Mouse (Mus musculus) stomach, embryonic 16.5 days (tissue): ENCODE data around the gene Rora. TPM values are rescaled to one million over a fixed set of nuclear protein-coding genes. Genes with fewer than 3 reads are reported as not detected.

Experiments
- ATAC-seq: fragments of 200-750 bp; cut with Nextera tagmentation; 2 replicates; pipeline ENCODE4 v1.8.0; 2017; ENCODE audit warnings: moderate number of reproducible peaks, moderate TSS enrichment; ENCODE audit not compliant: insufficient read depth, low FRiP score
- H3K27ac ChIP-seq: fragments of 300-500 bp; sonication (generic); 2 replicates; pipeline ENCODE4 v1.5.1; 2014; ENCODE audit warnings: low read length
- H3K27me3 ChIP-seq: fragments of 300-500 bp; sonication (generic); 2 replicates; pipeline ENCODE4 v1.6.1; 2014; ENCODE audit warnings: low read length, control low read depth, mixed read lengths; ENCODE audit not compliant: control insufficient read depth, insufficient read depth
- H3K36me3 ChIP-seq: fragments of 300-500 bp; sonication (generic); 2 replicates; pipeline ENCODE4 v1.6.1; 2014; ENCODE audit warnings: low read length; ENCODE audit not compliant: control insufficient read depth, insufficient read depth
- H3K4me1 ChIP-seq: fragments of 300-500 bp; sonication (generic); 2 replicates; pipeline ENCODE4 v1.6.1; 2014; ENCODE audit warnings: low read length, control low read depth, mixed read lengths; ENCODE audit not compliant: control insufficient read depth, insufficient read depth
- H3K4me2 ChIP-seq: fragments of 300-500 bp; sonication (generic); 2 replicates; pipeline ENCODE4 v1.6.1; 2014; ENCODE audit warnings: low read depth, low read length, mixed read lengths
- H3K4me3 ChIP-seq: fragments of 300-500 bp; sonication (generic); replicated peaks from 2 replicates; pipeline ENCODE4 v1.5.1; 2014; ENCODE audit warnings: mild to moderate bottlenecking, low read length
- H3K9ac ChIP-seq: fragments of 300-500 bp; sonication (generic); 2 replicates; pipeline ENCODE4 v1.6.1; 2014; ENCODE audit warnings: low read length
- H3K9me3 ChIP-seq: fragments of 300-500 bp; sonication (generic); replicated peaks from 2 replicates; pipeline ENCODE4 v1.6.1; 2016; ENCODE audit warnings: low read length, control low read depth; ENCODE audit not compliant: control insufficient read depth
- WGBS: fragments of 180-500 bp; shearing (Covaris S2); extraction: QIAGEN DNeasy Blood & Tissue Kit; methylation state at CpG from one replicate; pipeline ENCODE4 v1.1.7; 2014; 5-methylcytosine and 5-hydroxymethylcytosine counted together
- polyA plus RNA-seq: library from polyadenylated mRNA; unstranded; fragments of >200 nt; fragmentation: Nextera tagmentation; extraction: Ambion mirVana; gene quantifications from 2 replicates; pipeline ENCODE4 v1.2.1, GENCODE M21; 2015

Rora gene
- polyA plus RNA-seq, 1 experiment from 2014 or later: 8.4 TPM

DNA sequence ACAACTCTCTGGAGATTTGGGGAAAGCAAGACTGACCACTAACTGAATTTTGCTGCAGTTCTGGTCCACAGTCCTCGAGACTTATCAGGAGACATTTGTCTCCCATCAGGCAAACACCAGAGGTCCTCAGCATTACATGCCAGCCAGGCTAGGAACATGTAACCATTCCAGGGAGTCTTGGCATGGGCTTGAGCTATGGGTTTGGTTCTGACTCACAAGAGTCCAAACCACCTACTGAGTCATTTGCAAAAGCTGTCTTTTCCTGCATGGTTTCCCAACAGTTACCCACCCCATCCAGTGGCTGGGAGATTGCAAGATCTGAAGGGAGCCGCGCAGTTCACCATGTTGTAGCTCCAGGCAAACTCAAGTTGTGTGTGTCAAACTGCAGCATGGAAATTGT, 290.4 kb downstream of the Rora start:
- H3K4me3 ChIP-seq: no peak overlapping the region
- ATAC-seq: no peak
- 94% methylated on average over 3 of the region's 3 CpGs for WGBS
- no peak overlapping the region for H3K27ac ChIP-seq
- H3K36me3 ChIP-seq: no peaks in the 10 kb centered on the region
- H3K4me1 ChIP-seq: peaks cover 4% of the 10 kb centered on the region; the same call in 1 of the 2 replicates
- no peak overlapping the region for H3K9ac ChIP-seq
- H3K4me2 ChIP-seq: no peak overlapping the region
- H3K27me3 ChIP-seq: no peaks in the 10 kb centered on the region
- H3K9me3 ChIP-seq: no peaks in the 10 kb centered on the region

- Histone ChIP-seq H3K36me3 (no peaks in the 10 kb centered on the region), H3K9ac (no peak overlapping the region), H3K4me2 (no peak overlapping the region), H3K4me3 (no peak overlapping the region), H3K4me1 (no peaks in the 10 kb centered on the region), H3K27me3 (no peaks in the 10 kb centered on the region), H3K27ac (no peak overlapping the region), H3K9me3 (no peaks in the 10 kb centered on the region)
- ATAC-seq: peak; percentile 53; the same call in 1 of the 2 replicates
- 22% methylated on average over 6 of the region's 6 CpGs for WGBS
Measured at GRCm38 (mm10) chr9:68947707-68948106, 294.1 kb downstream of the Rora start.

- no peak for ATAC-seq
Measured at GRCm38 (mm10) chr9:68948141-68948540, 294.6 kb downstream of the Rora start.

DNA sequence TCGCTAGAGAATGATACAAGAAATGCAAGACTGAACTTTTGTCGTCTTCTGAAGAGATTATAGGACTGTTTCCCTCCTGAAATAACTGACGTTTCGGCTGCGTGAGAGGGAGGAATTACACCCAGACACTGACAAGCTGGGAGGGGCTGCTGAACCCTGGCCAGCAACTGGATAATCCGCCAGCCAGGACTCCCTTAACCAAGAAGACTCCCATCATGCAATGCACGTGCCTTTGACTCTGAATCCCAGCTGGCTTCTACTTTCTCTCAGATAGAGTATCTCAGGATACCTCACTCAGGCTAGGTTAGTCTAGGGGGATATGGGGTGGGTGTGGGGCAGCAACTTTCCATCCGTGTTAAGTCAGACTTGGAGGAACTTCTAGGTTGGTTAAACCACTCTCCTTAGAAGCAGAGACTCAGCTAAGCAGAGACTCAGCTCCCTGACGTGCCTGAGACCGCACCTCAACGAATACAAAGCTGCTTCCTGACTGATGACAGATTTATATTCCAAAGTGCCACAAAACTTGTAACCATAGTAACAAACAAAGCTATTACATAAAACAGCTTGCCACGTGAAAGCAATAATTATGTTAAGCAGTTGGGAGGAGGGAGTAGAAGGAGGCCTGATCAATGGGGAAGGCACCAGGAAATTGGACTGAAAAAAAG, 302.8 kb downstream of the Rora start:
- 44% methylated on average over 12 of the region's 12 CpGs for WGBS
- H3K4me2 ChIP-seq: no peak overlapping the region

More at GRCm38 (mm10) chr9:68948141-68948540, 294.6 kb downstream of the Rora start:
- 68% methylated on average over 3 of the region's 3 CpGs for WGBS
- no peak overlapping the region for H3K4me3 ChIP-seq
- H3K4me1 ChIP-seq: no peaks in the 10 kb centered on the region
- H3K27ac ChIP-seq: no peak overlapping the region
- H3K27me3 ChIP-seq: no peaks in the 10 kb centered on the region
- H3K9ac ChIP-seq: no peak overlapping the region
- H3K4me2 ChIP-seq: no peak overlapping the region
- no peaks in the 10 kb centered on the region for H3K36me3 ChIP-seq
- H3K9me3 ChIP-seq: no peaks in the 10 kb centered on the region

GRCm38 (mm10) chr9:68956938-68957573, 303.5 kb downstream of the Rora start:
- Histone ChIP-seq H3K4me1 (peaks cover 4% of the 10 kb centered on the region; the same call in 1 of the 2 replicates), H3K4me3 (no peak overlapping the region), H3K9me3 (no peaks in the 10 kb centered on the region), H3K4me2 (no peak overlapping the region), H3K27me3 (no peaks in the 10 kb centered on the region), H3K27ac (no peak overlapping the region), H3K36me3 (no peaks in the 10 kb centered on the region), H3K9ac (no peak overlapping the region)
- no peak for ATAC-seq
- WGBS: 54% methylated on average over 5 of the region's 5 CpGs

More for the DNA sequence above, 302.8 kb downstream of the Rora start:
- Histone ChIP-seq H3K27me3 (no peaks in the 10 kb centered on the region), H3K27ac (no peak overlapping the region), H3K9me3 (no peaks in the 10 kb centered on the region), H3K4me1 (peaks cover 4% of the 10 kb centered on the region; the same call in 1 of the 2 replicates), H3K4me3 (no peak overlapping the region), H3K36me3 (no peaks in the 10 kb centered on the region), H3K9ac (no peak overlapping the region)
- peak; percentile 25; the same call in 1 of the 2 replicates for ATAC-seq

DNA sequence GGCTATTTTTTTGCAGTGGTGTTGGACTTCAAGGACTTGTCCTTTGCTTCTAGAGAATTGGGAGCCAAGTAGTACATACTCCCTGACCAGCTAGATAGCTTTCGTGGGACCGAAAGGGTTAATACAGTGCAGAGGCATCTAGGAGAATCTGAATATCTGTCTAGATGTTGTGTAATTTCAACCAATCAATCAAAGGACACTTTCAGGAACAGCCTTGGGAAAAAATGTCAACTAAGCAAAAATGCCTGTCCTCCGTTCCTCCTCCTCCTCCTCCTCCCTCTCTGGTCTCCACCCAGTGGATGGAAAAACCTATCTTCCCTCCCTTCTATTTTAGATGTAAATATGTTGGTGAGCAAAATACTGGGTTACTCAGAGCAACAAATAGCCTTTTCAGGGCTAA, 304.2 kb downstream of the Rora start:
- H3K4me1 ChIP-seq: peaks cover 4% of the 10 kb centered on the region; the same call in 1 of the 2 replicates
- no peak overlapping the region for H3K4me2 ChIP-seq
- H3K9ac ChIP-seq: no peak overlapping the region
- no peaks in the 10 kb centered on the region for H3K27me3 ChIP-seq
- H3K36me3 ChIP-seq: no peaks in the 10 kb centered on the region
- 83% methylated on average over 3 of the region's 3 CpGs for WGBS
- no peak overlapping the region for H3K4me3 ChIP-seq
- H3K27ac ChIP-seq: no peak overlapping the region
- no peaks in the 10 kb centered on the region for H3K9me3 ChIP-seq
- ATAC-seq: no peak

GRCm38 (mm10) chr9:68958919-68959318, 305.3 kb downstream of the Rora start:
- Histone ChIP-seq H3K4me3 (no peak overlapping the region), H3K9ac (no peak overlapping the region), H3K4me2 (no peak overlapping the region), H3K27ac (no peak overlapping the region), H3K4me1 (peaks cover 4% of the 10 kb centered on the region; the same call in 1 of the 2 replicates), H3K27me3 (no peaks in the 10 kb centered on the region), H3K36me3 (no peaks in the 10 kb centered on the region), H3K9me3 (no peaks in the 10 kb centered on the region)
- WGBS: 48% methylated on average over 5 of the region's 5 CpGs
- ATAC-seq: peak; percentile 80; the same call in 1 of the 2 replicates

DNA sequence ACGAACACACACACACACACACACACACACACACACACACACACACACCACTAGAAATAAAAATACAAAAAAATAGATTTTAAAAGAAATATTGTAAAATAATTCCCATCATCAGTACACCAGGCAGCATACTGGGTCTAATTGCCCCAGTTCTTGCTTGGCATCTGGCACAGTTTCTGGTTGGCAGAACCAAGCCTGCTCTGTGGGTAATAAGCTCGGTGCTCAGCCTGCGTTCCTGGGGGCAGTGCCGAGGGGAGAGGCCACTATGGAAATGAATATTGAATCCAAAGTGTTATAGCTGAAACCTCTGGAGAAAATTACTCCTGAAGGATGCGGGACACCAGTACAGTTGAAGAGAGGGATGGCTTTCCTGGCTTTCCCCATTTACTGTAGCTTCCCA, 310.3 kb downstream of the Rora start:
- H3K27me3 ChIP-seq: no peaks in the 10 kb centered on the region
- no peaks in the 10 kb centered on the region for H3K36me3 ChIP-seq
- no peaks in the 10 kb centered on the region for H3K9me3 ChIP-seq
- ATAC-seq: no peak
- no peak overlapping the region for H3K4me2 ChIP-seq
- WGBS: 90% methylated on average over 5 of the region's 5 CpGs
- no peak overlapping the region for H3K4me3 ChIP-seq
- peaks cover 4% of the 10 kb centered on the region; the same call in 1 of the 2 replicates for H3K4me1 ChIP-seq
- no peak overlapping the region for H3K9ac ChIP-seq
- no peak overlapping the region for H3K27ac ChIP-seq

DNA sequence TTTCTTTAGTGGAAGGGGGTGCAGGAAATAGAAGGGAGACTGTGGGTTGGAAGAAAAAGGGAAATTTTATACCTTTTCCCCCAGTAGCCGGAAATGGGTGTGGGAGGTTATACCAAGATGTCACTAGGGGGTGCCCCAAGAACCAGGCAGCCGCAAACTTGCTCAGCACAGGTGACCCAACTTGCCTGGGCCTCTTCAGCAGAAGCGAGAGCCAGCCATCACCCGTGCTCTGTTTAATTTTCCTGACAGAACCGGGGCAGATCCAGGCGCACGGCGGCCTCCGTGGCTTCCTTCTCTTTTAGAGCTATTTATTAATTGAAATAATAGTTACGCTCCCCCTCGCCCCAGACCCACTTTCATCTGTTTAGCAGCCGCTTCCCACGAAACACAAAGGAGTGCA, 313.0 kb downstream of the Rora start:
- Histone ChIP-seq H3K9me3 (no peaks in the 10 kb centered on the region), H3K4me2 (no peak overlapping the region), H3K4me1 (peaks cover 4% of the 10 kb centered on the region; the same call in 1 of the 2 replicates), H3K27ac (no peak overlapping the region), H3K9ac (no peak overlapping the region), H3K27me3 (no peaks in the 10 kb centered on the region), H3K4me3 (no peak overlapping the region), H3K36me3 (no peaks in the 10 kb centered on the region)
- WGBS: 42% methylated on average over 13 of the region's 13 CpGs
- no peak for ATAC-seq
